Mouse (Mus musculus): ENCODE data around the gene Rtn2. TPM values are rescaled to one million over a fixed set of nuclear protein-coding genes. Genes with fewer than 3 reads are reported as not detected.

Gene Rtn2
- polyA plus RNA-seq, 1 experiment from 2014 or later, result 7.1 TPM

GRCm38 (mm10) chr7:19239986-19240385 lies 42.4 kb upstream of the Rtn2 start:
- Histone ChIP-seq H3K9me3 (ENCODE audit: control insufficient read depth) (no peaks in the 10 kb centered on the region), H3K27ac (ENCODE audit: low read depth, low read length) (no peak overlapping the region), H3K9ac (ENCODE audit: low read depth, low read length) (no peak overlapping the region), H3K4me3 (ENCODE audit: low read depth, low read length) (no peak overlapping the region), H3K36me3 (ENCODE audit: control insufficient read depth, insufficient read depth) (peaks cover 3% of the 10 kb centered on the region; the same call in 1 of the 2 replicates), H3K4me2 (replicated peaks; ENCODE audit: low read depth) (peak overlapping the region; percentile 14; the same call in 1 of the 2 replicates), H3K4me1 (replicated peaks; ENCODE audit: control insufficient read depth, insufficient read depth, low read length) (peaks cover 16% of the 10 kb centered on the region; the same call in 1 of the 2 replicates), H3K27me3 (replicated peaks; ENCODE audit: control insufficient read depth, insufficient read depth, low read length) (no peaks in the 10 kb centered on the region)
- TF ChIP-seq CTCF (IDR thresholded peaks at IDR 0.05; ENCODE audit: low read depth), result no peak
- WGBS, result 32% methylated on average over 4 of the region's 4 CpGs
- ATAC-seq, result no peak

DNA sequence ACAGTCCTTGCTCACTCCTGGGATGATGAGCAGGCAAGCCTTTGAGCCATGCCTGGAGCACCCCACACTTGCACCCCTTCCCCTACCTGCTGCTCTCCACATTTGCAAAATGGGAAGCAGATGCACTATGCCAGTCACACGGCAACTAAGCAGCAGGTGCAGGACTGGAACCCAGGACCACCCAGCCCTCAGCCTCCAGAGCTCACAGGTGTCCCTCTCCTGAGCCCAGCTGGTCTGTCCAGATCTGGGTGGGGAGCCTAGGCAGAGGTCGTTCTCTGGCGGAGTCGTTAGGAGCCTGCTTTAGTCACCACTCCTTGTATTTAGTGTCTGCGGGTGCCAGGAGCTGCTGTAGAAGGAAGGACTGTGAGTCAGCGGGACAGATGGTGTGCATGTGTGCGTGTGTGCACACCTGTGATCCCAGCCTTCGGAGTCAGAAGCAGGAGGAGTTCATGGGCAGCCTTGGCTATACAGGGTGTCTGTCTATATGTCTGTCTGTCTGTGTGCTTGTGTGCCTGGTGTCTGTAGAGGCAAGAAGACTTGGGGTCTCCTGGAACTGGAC lies 41.4 kb upstream of the Rtn2 start:
- Histone ChIP-seq H3K27me3 (replicated peaks; ENCODE audit: control insufficient read depth, insufficient read depth, low read length) (no peaks in the 10 kb centered on the region), H3K9me3 (ENCODE audit: control insufficient read depth) (no peaks in the 10 kb centered on the region), H3K9ac (ENCODE audit: low read depth, low read length) (no peak overlapping the region), H3K4me3 (ENCODE audit: low read depth, low read length) (no peak overlapping the region), H3K4me2 (replicated peaks; ENCODE audit: low read depth) (no peak overlapping the region), H3K36me3 (ENCODE audit: control insufficient read depth, insufficient read depth) (peaks cover 13% of the 10 kb centered on the region; the same call in 1 of the 2 replicates), H3K27ac (ENCODE audit: low read depth, low read length) (peak overlapping the region; percentile 11; the same call in 1 of the 2 replicates), H3K4me1 (replicated peaks; ENCODE audit: control insufficient read depth, insufficient read depth, low read length) (peaks cover 9% of the 10 kb centered on the region; the same call in 1 of the 2 replicates)
- WGBS, result 66% methylated on average over 8 of the region's 8 CpGs
- TF ChIP-seq CTCF (IDR thresholded peaks at IDR 0.05; ENCODE audit: low read depth), result no peak
- ATAC-seq, result peak; percentile 38

DNA sequence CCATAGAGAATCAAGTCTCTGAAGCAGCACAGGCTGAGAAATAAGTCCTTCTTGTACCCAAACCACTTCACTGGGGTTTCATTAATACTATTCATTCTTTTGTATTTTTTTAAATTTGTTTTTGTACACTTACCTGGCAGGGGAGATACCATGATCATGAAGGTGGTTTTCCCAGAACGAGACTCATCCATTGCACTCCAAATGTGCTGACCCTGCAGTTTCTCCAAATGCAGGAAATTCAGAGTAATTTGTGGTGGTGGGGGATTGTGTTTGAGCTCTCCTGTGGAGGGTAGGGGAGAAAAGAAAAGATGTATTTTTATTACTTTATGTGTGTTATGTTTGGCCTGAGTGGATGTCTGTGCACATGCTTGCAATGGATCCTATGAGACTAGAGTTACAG lies 40.4 kb upstream of the Rtn2 start:
- no peak overlapping the region for H3K27ac ChIP-seq (ENCODE audit: low read depth, low read length)
- TF ChIP-seq CTCF (IDR thresholded peaks at IDR 0.05; ENCODE audit: low read depth), result no peak
- WGBS, result 72% methylated on average over 1 of the region's 1 CpGs

DNA sequence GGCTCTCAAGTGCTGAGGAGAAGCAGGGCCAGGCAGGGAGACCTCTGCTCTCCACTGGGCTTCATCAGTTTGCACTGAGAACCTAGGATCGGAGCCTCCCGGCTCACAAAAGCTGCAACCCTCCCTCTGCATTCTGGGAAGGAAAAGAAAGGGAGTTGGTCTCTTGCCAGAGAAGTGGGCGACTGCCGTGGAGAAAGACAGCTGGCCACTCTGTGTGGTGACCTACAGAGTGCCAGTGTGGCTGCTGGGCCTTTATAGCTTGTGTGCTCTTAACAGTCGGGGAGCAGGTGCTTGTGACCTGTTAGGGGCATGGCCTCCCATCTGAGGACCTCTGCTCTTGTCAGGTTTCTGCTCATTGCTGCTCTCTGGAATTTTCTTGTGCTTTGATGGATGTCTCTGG lies 38.6 kb upstream of the Rtn2 start:
- H3K4me1 ChIP-seq (replicated peaks; ENCODE audit: control insufficient read depth, insufficient read depth, low read length), result peaks cover 6% of the 10 kb centered on the region; the same call in 1 of the 2 replicates
- peaks cover 16% of the 10 kb centered on the region; the same call in 1 of the 2 replicates for H3K36me3 ChIP-seq (ENCODE audit: control insufficient read depth, insufficient read depth)
- no peak for ATAC-seq
- no peak for TF ChIP-seq CTCF (IDR thresholded peaks at IDR 0.05; ENCODE audit: low read depth)
- H3K27ac ChIP-seq (ENCODE audit: low read depth, low read length), result no peak overlapping the region
- H3K9me3 ChIP-seq (ENCODE audit: control insufficient read depth), result no peaks in the 10 kb centered on the region
- H3K4me3 ChIP-seq (ENCODE audit: low read depth, low read length), result no peak overlapping the region
- no peak overlapping the region for H3K9ac ChIP-seq (ENCODE audit: low read depth, low read length)
- 65% methylated on average over 5 of the region's 5 CpGs for WGBS
- H3K27me3 ChIP-seq (replicated peaks; ENCODE audit: control insufficient read depth, insufficient read depth, low read length), result no peaks in the 10 kb centered on the region
- no peak overlapping the region for H3K4me2 ChIP-seq (replicated peaks; ENCODE audit: low read depth)

More for the DNA sequence above, 40.4 kb upstream of the Rtn2 start:
- H3K9ac ChIP-seq (ENCODE audit: low read depth, low read length), result no peak overlapping the region
- no peak for ATAC-seq
- H3K4me3 ChIP-seq (ENCODE audit: low read depth, low read length), result no peak overlapping the region
- peaks cover 8% of the 10 kb centered on the region; the same call in 1 of the 2 replicates for H3K4me1 ChIP-seq (replicated peaks; ENCODE audit: control insufficient read depth, insufficient read depth, low read length)
- H3K4me2 ChIP-seq (replicated peaks; ENCODE audit: low read depth), result no peak overlapping the region
- H3K27me3 ChIP-seq (replicated peaks; ENCODE audit: control insufficient read depth, insufficient read depth, low read length), result no peaks in the 10 kb centered on the region
- H3K36me3 ChIP-seq (ENCODE audit: control insufficient read depth, insufficient read depth), result peaks cover 16% of the 10 kb centered on the region; the same call in 1 of the 2 replicates
- no peaks in the 10 kb centered on the region for H3K9me3 ChIP-seq (ENCODE audit: control insufficient read depth)

GRCm38 (mm10) chr7:19245083-19245482 lies 37.3 kb upstream of the Rtn2 start:
- Histone ChIP-seq H3K4me2 (replicated peaks; ENCODE audit: low read depth) (no peak overlapping the region), H3K4me3 (ENCODE audit: low read depth, low read length) (no peak overlapping the region), H3K4me1 (replicated peaks; ENCODE audit: control insufficient read depth, insufficient read depth, low read length) (peaks cover 6% of the 10 kb centered on the region; the same call in 1 of the 2 replicates), H3K9me3 (ENCODE audit: control insufficient read depth) (no peaks in the 10 kb centered on the region), H3K36me3 (ENCODE audit: control insufficient read depth, insufficient read depth) (peaks cover 16% of the 10 kb centered on the region; the same call in 1 of the 2 replicates), H3K9ac (ENCODE audit: low read depth, low read length) (no peak overlapping the region), H3K27me3 (replicated peaks; ENCODE audit: control insufficient read depth, insufficient read depth, low read length) (no peaks in the 10 kb centered on the region), H3K27ac (ENCODE audit: low read depth, low read length) (no peak overlapping the region)
- ATAC-seq, result no peak
- TF ChIP-seq CTCF (IDR thresholded peaks at IDR 0.05; ENCODE audit: low read depth), result no peak
- 91% methylated on average over 3 of the region's 3 CpGs for WGBS

- ATAC-seq, result no peak
- H3K9me3 ChIP-seq (ENCODE audit: control insufficient read depth), result no peaks in the 10 kb centered on the region
- H3K27me3 ChIP-seq (replicated peaks; ENCODE audit: control insufficient read depth, insufficient read depth, low read length), result no peaks in the 10 kb centered on the region
Measured at GRCm38 (mm10) chr7:19246855-19247254, 35.6 kb upstream of the Rtn2 start.

More at GRCm38 (mm10) chr7:19246855-19247254, 35.6 kb upstream of the Rtn2 start:
- WGBS, result 100% methylated on average over 1 of the region's 1 CpGs
- Histone ChIP-seq H3K4me2 (replicated peaks; ENCODE audit: low read depth) (no peak overlapping the region), H3K36me3 (ENCODE audit: control insufficient read depth, insufficient read depth) (peaks cover 16% of the 10 kb centered on the region; the same call in 1 of the 2 replicates), H3K4me1 (replicated peaks; ENCODE audit: control insufficient read depth, insufficient read depth, low read length) (peaks cover 6% of the 10 kb centered on the region; the same call in 1 of the 2 replicates), H3K4me3 (ENCODE audit: low read depth, low read length) (no peak overlapping the region), H3K9ac (ENCODE audit: low read depth, low read length) (no peak overlapping the region), H3K27ac (ENCODE audit: low read depth, low read length) (no peak overlapping the region)
- no peak for TF ChIP-seq CTCF (IDR thresholded peaks at IDR 0.05; ENCODE audit: low read depth)

Data from intestine, postnatal 0 days (tissue).